Mouse (Mus musculus) heart, adult 2 months (tissue): Measurements from ENCODE around the gene Sypl. TPM values are rescaled to one million over a fixed set of nuclear protein-coding genes. Genes with fewer than 3 reads are reported as not detected.

ENCODE experiments used
- DNase-seq, 2 experiments: peaks; one replicate each; pipeline ENCODE4 v3.0.0; 2021
- H3K27ac ChIP-seq: fragments of 200-600 bp; 2 replicates; pipeline ENCODE4 v1.8.1; 2022
- H3K27me3 ChIP-seq: fragments of 200-500 bp; 2 replicates; pipeline ENCODE4 v1.6.1; 2012; ENCODE audit warnings: mild to moderate bottlenecking, low read length, inconsistent platforms, mixed read lengths; ENCODE audit not compliant: control insufficient read depth, insufficient read depth
- H3K36me3 ChIP-seq: fragments of 200-500 bp; 2 replicates; pipeline ENCODE4 v1.6.1; 2012; ENCODE audit warnings: low read length, inconsistent platforms; ENCODE audit not compliant: control insufficient read depth, insufficient read depth
- H3K4me1 ChIP-seq: fragments of 200-500 bp; 2 replicates; pipeline ENCODE4 v1.6.1; 2011; ENCODE audit warnings: low read length; ENCODE audit not compliant: control insufficient read depth, insufficient read depth
- H3K4me3 ChIP-seq: fragments of 200-600 bp; 2 replicates; pipeline ENCODE4 v1.8.1; 2022
- H3K79me2 ChIP-seq: fragments of 200-500 bp; replicated peaks from 2 replicates; pipeline ENCODE4 v1.6.1; 2012; ENCODE audit warnings: mild to moderate bottlenecking, inconsistent platforms, low read length, moderate library complexity, mixed read lengths; ENCODE audit not compliant: control insufficient read depth, insufficient read depth
- H3K9ac ChIP-seq: fragments of 200-500 bp; 2 replicates; pipeline ENCODE4 v1.6.1; 2012; ENCODE audit warnings: low read depth, mild to moderate bottlenecking, control low read depth, inconsistent platforms, low read length, mixed read lengths
- CTCF ChIP-seq: fragments of 200-600 bp; IDR thresholded peaks from 2 replicates; pipeline ENCODE4 v1.8.1; 2022; ENCODE audit warnings: antibody characterized with exemption, mild to moderate bottlenecking, moderate library complexity
- EP300 ChIP-seq: fragments of 200-500 bp; IDR thresholded peaks from 2 replicates; pipeline ENCODE4 v1.6.1; 2011; ENCODE audit warnings: low read depth, low read length, control low read depth; ENCODE audit not compliant: insufficient read depth
- POLR2A ChIP-seq: fragments of 200-500 bp; IDR thresholded peaks from 2 replicates; pipeline ENCODE4 v1.6.1; 2011; ENCODE audit warnings: mild to moderate bottlenecking, low read depth, low read length, control low read depth; ENCODE audit not compliant: insufficient read depth
- WGBS: fragments of 180-500 bp; shearing (Covaris S2); methylation state at CpG from one replicate; pipeline ENCODE4 v1.1.7; 2018; 5-methylcytosine and 5-hydroxymethylcytosine counted together
- intact Hi-C: fragments of 180-260 bp; cut with DNase I; formaldehyde crosslinking; loops from one replicate; pipeline ENCODE4 v1.15.1; 2025
- polyA plus RNA-seq: library from polyadenylated mRNA; depleted of rRNA; stranded (reverse); fragments of >200 nt; gene quantifications from 2 replicates; pipeline ENCODE4 v1.2.3, GENCODE M21; 2012; rRNA removed
- total RNA-seq, 2 experiments: library from RNA; stranded (reverse); gene quantifications; 2 replicates each; pipeline ENCODE4 v1.2.3; 2021

Gene Sypl
- total and polyA plus RNA-seq, 3 experiments = 75.7 to 85.5 (median 77.8) TPM

DNA sequence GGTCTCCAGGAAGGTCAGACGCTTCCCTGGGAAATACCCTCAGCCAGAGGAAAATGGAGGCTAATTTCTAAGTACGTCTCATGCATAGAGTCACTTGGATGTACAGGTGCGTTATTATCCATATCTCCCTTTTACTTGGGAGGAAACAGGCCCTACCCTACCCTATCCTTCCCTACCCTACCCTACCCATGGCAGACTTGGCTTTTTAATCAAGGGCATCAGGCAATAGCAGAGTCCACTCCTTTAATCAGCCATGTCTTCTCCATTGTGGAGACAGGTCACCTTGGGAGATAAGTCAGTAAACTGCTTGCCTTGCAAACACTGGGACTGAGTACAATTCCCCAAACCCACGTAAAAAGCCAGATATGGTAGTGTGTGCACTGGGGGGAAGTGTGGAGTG is 68.1 kb downstream of the Sypl start:
- TF ChIP-seq POLR2A (no peak), CTCF (no peak), EP300 (no peak)
- Histone ChIP-seq H3K4me3 (no peak overlapping the region), H3K4me1 (no peaks in the 10 kb centered on the region), H3K27me3 (no peaks in the 10 kb centered on the region), H3K36me3 (no peaks in the 10 kb centered on the region), H3K79me2 (no peaks in the 10 kb centered on the region), H3K9ac (no peak overlapping the region), H3K27ac (no peak overlapping the region)
- 84% methylated on average over 4 of the region's 4 CpGs for WGBS
- intact Hi-C loops = no loop called here
- DNase-seq = no peak

DNA sequence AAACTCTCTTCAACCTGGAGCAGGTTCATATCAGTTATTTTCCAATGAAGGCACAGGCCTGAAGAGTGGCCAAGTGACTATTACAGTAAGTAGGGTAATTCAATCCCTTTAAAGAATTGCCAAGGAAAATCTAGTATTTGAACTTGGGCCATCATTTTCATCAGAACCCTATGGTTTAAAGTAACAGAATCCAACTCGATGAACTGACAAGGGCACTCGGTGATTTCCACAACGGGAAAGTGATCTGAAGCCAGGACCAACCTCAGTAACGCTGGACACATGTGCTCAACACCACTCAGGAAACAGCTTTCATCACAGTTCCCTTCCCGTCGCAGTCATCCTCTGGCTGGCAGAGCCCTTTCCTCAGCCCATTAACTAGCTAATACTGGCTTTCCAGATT is 70.8 kb downstream of the Sypl start:
- Histone ChIP-seq H3K36me3 (no peaks in the 10 kb centered on the region), H3K4me3 (no peak overlapping the region), H3K4me1 (no peaks in the 10 kb centered on the region; the same call in none of the 2 replicates), H3K9ac (no peak overlapping the region), H3K27me3 (no peaks in the 10 kb centered on the region), H3K27ac (no peak overlapping the region), H3K79me2 (no peaks in the 10 kb centered on the region)
- WGBS = 26% methylated on average over 6 of the region's 6 CpGs
- intact Hi-C loops = no loop called here
- no peak for DNase-seq
- TF ChIP-seq CTCF = no peak
- no peak for TF ChIP-seq EP300
- TF ChIP-seq POLR2A = no peak

GRCm38 (mm10) chr12:33027093-33027492 is 73.4 kb downstream of the Sypl start:
- no peak for TF ChIP-seq POLR2A
- peak; percentile 99 for TF ChIP-seq EP300
- peak; percentile 99 for TF ChIP-seq CTCF
- peak; percentile 74 to 75 for DNase-seq
- H3K4me1 ChIP-seq = no peaks in the 10 kb centered on the region; the same call in none of the 2 replicates
- no peak overlapping the region for H3K4me3 ChIP-seq
- no peaks in the 10 kb centered on the region for H3K27me3 ChIP-seq
- H3K9ac ChIP-seq = no peak overlapping the region
- WGBS = 1% methylated on average over 10 of the region's 10 CpGs
- H3K27ac ChIP-seq = no peak overlapping the region
- intact Hi-C loops = loop anchor here (1.0 to 5.0 kb wide), 7 partner anchors 82 to 400 kb away; partner anchors contain the start of genes Atxn7l1 and Twistnb
- no peaks in the 10 kb centered on the region for H3K79me2 ChIP-seq
- H3K36me3 ChIP-seq = no peaks in the 10 kb centered on the region

DNA sequence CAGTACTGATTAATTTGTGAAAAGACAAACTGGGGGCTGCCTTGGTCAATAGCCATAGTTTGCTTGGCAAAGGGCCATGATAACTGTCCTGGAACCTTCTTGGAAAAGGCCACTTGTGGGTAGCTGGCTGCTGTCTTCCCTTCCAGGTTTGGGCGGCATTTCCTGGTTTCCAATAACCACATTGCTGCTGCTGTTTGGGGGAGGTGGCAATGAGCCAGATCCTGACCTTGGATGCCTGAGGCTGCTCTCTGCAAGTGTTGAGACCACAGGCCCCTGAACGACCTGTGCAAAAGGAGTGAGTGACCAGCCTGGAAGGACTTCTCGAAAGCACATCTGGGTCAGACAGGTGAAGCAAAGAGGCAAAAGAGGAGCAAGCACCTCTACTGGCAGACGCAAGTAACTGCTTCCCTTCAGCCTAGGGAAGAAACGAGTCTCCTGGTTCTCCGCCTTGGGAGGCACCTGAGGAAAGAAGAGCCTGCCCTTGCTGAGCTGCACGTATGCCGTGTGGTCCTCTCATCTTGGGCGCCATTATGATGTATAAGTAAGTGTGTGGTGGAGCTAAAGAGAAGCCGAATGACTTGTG is 74.5 kb downstream of the Sypl start:
- no peak overlapping the region for H3K27ac ChIP-seq
- no peaks in the 10 kb centered on the region for H3K36me3 ChIP-seq
- H3K9ac ChIP-seq = no peak overlapping the region
- no peak for DNase-seq
- 69% methylated on average over 10 of the region's 10 CpGs for WGBS
- TF ChIP-seq POLR2A (no peak), CTCF (peak; percentile 64)
- H3K4me1 ChIP-seq = no peaks in the 10 kb centered on the region; the same call in none of the 2 replicates
- intact Hi-C loops = loop anchor here (5.0 kb wide), 2 partner anchors 254 to 399 kb away; partner anchors contain the start of gene Twistnb
- no peaks in the 10 kb centered on the region for H3K79me2 ChIP-seq
- no peak overlapping the region for H3K4me3 ChIP-seq
- H3K27me3 ChIP-seq = no peaks in the 10 kb centered on the region

- Histone ChIP-seq H3K9ac (no peak overlapping the region), H3K4me1 (no peaks in the 10 kb centered on the region; the same call in none of the 2 replicates), H3K79me2 (no peaks in the 10 kb centered on the region), H3K27me3 (no peaks in the 10 kb centered on the region), H3K36me3 (no peaks in the 10 kb centered on the region), H3K27ac (no peak overlapping the region), H3K4me3 (no peak overlapping the region)
- intact Hi-C loops = loop anchor here (5.0 kb wide), 2 partner anchors 254 to 399 kb away; partner anchors contain the start of gene Twistnb
- DNase-seq = no peak
- WGBS = 75% methylated on average over 13 of the region's 13 CpGs
- no peak for TF ChIP-seq CTCF
- TF ChIP-seq POLR2A = no peak
- no peak for TF ChIP-seq EP300
Observed at GRCm38 (mm10) chr12:33028708-33029107, 75.0 kb downstream of the Sypl start.

Other genes with a start within 250 kb of the Sypl start
- gene Nampt, start 134.3 kb upstream of the Sypl start, total RNA-seq = 100 to 1,000 TPM; 115 to 153 TPM
- gene Nampt, start 134.3 kb upstream of the Sypl start, polyA plus RNA-seq = 37.2 and 79.2 TPM in 2 replicates
- under 1 TPM; 0.34 to 0.39 TPM for gene Cdhr3, start 139.0 kb downstream of the Sypl start, total RNA-seq
- gene Cdhr3, start 139.0 kb downstream of the Sypl start, polyA plus RNA-seq = 0.76 and 1.8 TPM in 2 replicates
- 10 to 100 TPM; 18.8 to 19.0 TPM for gene Atxn7l1, start 193.8 kb downstream of the Sypl start, total RNA-seq
- 21.6 and 23.6 TPM in 2 replicates for gene Atxn7l1, start 193.8 kb downstream of the Sypl start, polyA plus RNA-seq